Mouse (Mus musculus): Measurements from ENCODE around the gene Paqr5. TPM values are rescaled to one million over a fixed set of nuclear protein-coding genes. Genes with fewer than 3 reads are reported as not detected.

Gene Paqr5
- polyA plus RNA-seq, 1 experiment from 2014 or later = 0.39 TPM

DNA sequence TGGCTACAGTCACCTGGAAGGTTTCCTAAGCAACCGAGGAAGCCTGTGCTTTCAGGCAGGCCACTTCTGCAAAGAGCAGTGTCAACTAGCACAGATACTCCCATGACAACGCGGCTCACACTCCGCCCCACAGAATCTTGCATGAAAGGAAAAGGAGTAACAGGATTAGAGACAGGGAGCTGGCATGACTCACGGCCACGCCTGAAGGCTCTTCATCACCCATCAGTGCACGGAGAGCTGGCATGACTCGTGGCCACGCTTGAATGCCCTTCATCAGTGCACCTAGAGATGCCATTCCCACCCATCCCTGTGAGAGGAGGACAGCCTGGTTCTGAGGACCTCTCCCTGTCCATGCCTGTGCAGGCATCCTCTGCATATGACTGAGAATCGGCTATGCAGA, 59.3 kb downstream of the Paqr5 start:
- Histone ChIP-seq H3K27ac (no peak overlapping the region), H3K27me3 (ENCODE audit: insufficient read depth, poor library complexity, severe bottlenecking) (peaks cover 15% of the 10 kb centered on the region; the same call in 1 of the 2 replicates), H3K9me3 (no peaks in the 10 kb centered on the region), H3K4me3 (no peak overlapping the region), H3K36me3 (no peaks in the 10 kb centered on the region), H3K4me1 (peaks cover 6% of the 10 kb centered on the region)
- DNase-seq (ENCODE audit: low spot score) = no peak
- 73% methylated on average over 10 of the region's 10 CpGs for WGBS

DNA sequence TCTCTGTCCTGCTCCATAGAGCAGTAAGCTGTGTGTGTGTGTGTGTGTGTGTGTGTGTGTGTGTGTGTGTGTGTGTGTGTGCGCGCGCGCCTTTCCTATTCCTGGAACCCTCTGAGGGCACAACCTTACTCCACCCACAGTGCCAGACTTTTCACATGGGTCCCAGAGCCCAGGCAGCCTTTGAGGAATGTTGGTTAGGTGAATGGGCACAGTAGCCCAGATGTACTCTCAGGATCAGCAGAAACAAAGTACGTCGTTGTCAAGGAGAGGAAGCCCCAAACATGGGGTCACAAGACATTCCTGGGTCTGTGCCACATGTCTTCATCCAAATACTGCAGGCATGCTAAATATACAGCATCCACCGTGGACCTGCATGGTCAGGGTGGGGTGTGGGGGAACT, 60.7 kb downstream of the Paqr5 start:
- Histone ChIP-seq H3K27me3 (ENCODE audit: insufficient read depth, poor library complexity, severe bottlenecking) (0 out of 2 replicates have a peak, but pooled peaks cover 14% of the 10 kb centered on the region), H3K9me3 (no peaks in the 10 kb centered on the region), H3K27ac (no peak overlapping the region), H3K4me3 (no peak overlapping the region), H3K4me1 (peaks cover 11% of the 10 kb centered on the region), H3K36me3 (no peaks in the 10 kb centered on the region)
- 88% methylated on average over 7 of the region's 7 CpGs for WGBS
- DNase-seq (ENCODE audit: low spot score) = no peak

DNA sequence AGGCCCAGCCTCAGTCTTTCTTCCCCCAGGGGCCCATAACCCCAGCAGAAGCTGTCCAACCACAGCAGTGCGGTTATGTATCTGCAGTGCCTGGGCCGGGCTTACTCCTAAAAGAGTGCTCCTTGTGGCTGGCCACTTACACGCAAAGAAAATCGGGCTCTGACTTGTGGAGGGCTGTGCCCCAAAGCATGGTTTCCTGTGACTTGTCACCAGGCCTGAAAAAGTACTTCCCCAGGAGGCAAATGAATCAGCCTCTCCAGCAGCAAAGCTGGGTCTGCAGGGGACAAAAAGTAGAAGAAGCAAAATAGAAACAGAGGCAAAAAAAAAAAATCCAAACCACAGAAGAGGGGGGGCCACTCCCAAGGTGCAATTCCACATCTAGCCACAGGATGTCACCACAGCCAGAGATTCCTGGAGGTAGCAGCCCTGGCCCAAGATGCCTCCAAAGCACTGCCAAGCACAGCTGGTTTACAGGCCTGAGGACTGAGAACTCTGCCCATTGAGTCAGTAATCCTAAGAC, 61.2 kb downstream of the Paqr5 start:
- WGBS = 36% methylated on average over 4 of the region's 4 CpGs
- Histone ChIP-seq H3K4me3 (no peak overlapping the region), H3K27me3 (ENCODE audit: insufficient read depth, poor library complexity, severe bottlenecking) (0 out of 2 replicates have a peak, but pooled peaks cover 10% of the 10 kb centered on the region), H3K27ac (no peak overlapping the region; the same call in 1 of the 2 replicates), H3K9me3 (no peaks in the 10 kb centered on the region), H3K4me1 (peaks cover 16% of the 10 kb centered on the region), H3K36me3 (no peaks in the 10 kb centered on the region)
- DNase-seq (ENCODE audit: low spot score) = no peak

DNA sequence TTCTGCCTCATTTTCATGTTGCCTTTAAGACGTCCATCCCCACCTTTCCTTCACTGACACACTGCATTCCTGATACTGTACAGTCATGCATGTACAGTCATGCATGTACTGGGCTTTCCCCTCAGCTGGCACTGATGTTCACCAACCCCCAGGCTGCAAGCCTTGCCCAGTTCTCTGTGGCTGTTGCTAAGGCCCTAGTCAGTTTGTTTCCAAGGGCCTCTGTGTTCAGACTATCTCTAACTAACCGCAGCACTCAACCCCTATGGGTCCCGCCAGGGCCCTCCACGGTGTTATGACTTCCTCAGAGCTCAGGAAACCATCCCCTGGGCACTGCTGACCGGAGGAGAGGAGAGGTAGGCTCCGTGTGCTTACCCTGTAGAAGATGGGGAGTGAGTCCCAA, 63.3 kb downstream of the Paqr5 start:
- Histone ChIP-seq H3K27me3 (ENCODE audit: insufficient read depth, poor library complexity, severe bottlenecking) (0 out of 2 replicates have a peak, but pooled peaks cover 3% of the 10 kb centered on the region), H3K9me3 (no peaks in the 10 kb centered on the region), H3K4me1 (peaks cover 20% of the 10 kb centered on the region), H3K4me3 (no peak overlapping the region), H3K27ac (no peak overlapping the region), H3K36me3 (no peaks in the 10 kb centered on the region)
- no peak for DNase-seq (ENCODE audit: low spot score)
- WGBS = 68% methylated on average over 6 of the region's 6 CpGs

DNA sequence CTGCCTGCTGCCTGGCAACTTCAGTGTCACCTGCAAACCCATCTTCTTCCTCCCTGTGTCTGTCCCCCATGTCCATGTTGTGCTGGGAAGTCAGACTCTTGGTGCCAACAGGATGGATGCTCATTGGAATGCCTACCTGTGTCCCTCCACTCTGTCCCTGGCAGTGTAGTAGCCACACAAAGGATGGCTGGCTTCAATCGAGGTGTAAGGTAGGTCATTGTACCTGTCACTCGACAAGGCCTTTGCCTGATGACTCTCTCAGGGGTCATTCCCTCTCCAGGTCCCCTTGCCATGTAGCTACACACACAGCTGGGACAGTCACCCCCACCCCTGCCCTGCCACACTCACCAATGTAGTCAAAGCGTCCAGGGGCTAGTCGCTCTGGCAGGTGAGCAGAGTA, 65.5 kb downstream of the Paqr5 start:
- no peaks in the 10 kb centered on the region for H3K27me3 ChIP-seq (ENCODE audit: insufficient read depth, poor library complexity, severe bottlenecking)
- no peaks in the 10 kb centered on the region for H3K9me3 ChIP-seq
- peaks cover 20% of the 10 kb centered on the region for H3K4me1 ChIP-seq
- 82% methylated on average over 4 of the region's 4 CpGs for WGBS
- DNase-seq (ENCODE audit: low spot score) = no peak
- H3K4me3 ChIP-seq = no peak overlapping the region
- no peaks in the 10 kb centered on the region for H3K36me3 ChIP-seq
- H3K27ac ChIP-seq = peak overlapping the region; percentile 49

DNA sequence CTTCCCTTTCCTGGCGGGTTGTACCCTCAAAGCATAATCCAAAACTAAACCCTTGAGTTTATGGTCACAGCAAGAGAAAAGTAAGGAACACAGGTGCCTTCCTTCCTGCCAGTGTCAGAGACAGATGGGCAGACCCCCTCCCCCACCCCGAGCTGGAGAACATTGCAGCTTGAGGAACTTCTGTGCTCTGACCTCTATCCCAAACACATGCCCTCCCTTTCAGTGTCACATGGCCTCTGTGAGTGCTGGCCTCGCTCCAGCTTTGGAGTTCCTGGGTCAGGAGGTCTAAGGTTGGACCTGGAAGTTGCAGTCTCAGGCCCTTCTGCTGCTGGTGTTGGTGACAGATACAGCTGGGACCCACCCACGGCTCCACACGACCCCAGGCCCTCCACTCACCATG, 65.9 kb downstream of the Paqr5 start:
- H3K4me3 ChIP-seq = no peak overlapping the region
- H3K27ac ChIP-seq = peak overlapping the region; percentile 49
- H3K36me3 ChIP-seq = no peaks in the 10 kb centered on the region
- H3K4me1 ChIP-seq = peaks cover 20% of the 10 kb centered on the region
- H3K27me3 ChIP-seq (ENCODE audit: insufficient read depth, poor library complexity, severe bottlenecking) = no peaks in the 10 kb centered on the region
- H3K9me3 ChIP-seq = no peaks in the 10 kb centered on the region
- DNase-seq (ENCODE audit: low spot score) = no peak
- 46% methylated on average over 5 of the region's 5 CpGs for WGBS

DNA sequence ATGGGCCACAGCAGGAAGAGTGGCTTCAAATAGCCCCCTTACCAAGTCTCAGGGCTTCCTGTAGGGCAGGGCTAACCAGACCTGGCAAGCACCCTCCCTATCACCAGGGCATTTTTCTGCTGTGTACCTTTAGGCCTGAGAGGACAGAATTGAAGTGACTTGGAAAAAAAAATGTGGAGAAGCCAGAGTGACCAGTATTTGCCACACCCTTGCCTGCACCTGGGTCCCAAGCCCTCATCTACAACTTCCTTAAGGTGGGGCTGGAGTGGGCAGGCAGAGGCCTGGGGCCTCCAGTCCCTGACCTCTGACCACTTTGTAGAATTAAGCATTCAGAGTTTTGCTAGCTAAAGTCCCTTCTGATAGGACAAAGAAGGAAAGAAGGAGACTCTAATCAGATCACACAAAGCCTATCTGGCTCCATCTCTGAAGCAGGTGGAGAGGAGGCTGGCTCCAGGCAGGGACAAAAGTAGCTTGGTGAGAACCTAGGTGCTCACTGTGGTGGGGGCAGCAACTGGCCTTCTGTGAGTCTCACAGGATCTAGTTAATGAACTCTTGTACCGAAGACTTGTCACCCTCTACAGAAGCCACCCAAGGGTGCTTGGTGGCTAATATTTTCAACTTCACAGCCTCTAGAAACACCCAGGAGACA, 66.6 kb downstream of the Paqr5 start:
- H3K36me3 ChIP-seq = no peaks in the 10 kb centered on the region
- WGBS = 82% methylated on average over 1 of the region's 1 CpGs
- H3K4me1 ChIP-seq = peaks cover 20% of the 10 kb centered on the region
- no peak overlapping the region for H3K4me3 ChIP-seq
- H3K27ac ChIP-seq = no peak overlapping the region
- no peak for DNase-seq (ENCODE audit: low spot score)
- no peaks in the 10 kb centered on the region for H3K27me3 ChIP-seq (ENCODE audit: insufficient read depth, poor library complexity, severe bottlenecking)
- H3K9me3 ChIP-seq = no peaks in the 10 kb centered on the region

DNA sequence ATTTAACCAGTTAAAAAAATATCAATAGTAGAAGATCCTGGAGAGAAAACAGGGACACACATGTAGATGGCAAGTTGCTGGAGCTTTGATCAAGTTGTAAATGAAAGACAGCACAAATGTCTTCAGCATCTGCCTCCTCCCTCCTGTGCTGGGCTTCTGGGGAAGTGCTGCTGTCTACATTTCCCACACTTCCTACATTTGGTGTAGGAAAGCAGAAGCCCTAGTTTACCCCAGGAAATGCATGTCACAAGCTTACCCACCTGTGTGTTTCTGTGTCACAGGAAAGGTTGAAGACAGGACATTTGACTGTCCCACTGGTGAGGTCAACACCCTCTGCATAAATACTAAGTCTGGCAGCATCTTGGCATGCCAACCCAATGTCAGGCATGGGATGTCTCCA, 71.9 kb downstream of the Paqr5 start:
- Histone ChIP-seq H3K4me1 (peaks cover 11% of the 10 kb centered on the region), H3K27ac (no peak overlapping the region), H3K4me3 (no peak overlapping the region), H3K9me3 (no peaks in the 10 kb centered on the region), H3K36me3 (no peaks in the 10 kb centered on the region), H3K27me3 (ENCODE audit: insufficient read depth, poor library complexity, severe bottlenecking) (no peaks in the 10 kb centered on the region)
- DNase-seq (ENCODE audit: low spot score) = no peak

DNA sequence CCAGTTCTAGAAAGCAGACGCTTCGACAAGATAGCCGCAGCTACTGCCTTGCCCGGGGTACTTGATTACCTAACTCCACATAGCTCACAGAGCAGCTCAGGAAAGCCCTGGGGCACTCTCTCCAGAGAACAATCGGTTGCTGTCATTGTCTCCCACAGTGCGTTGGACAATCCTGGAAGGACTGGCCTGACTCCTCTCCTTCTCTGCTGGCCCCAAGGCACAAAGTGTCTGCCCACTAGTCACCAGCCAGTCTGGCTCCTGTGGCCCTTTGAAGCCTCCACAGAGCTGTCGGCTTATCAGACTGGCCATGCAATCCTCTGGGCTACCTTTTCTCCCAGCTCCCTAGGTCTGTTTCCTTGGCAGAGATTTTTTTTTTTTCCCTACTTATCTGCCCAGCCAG, 74.4 kb downstream of the Paqr5 start:
- peaks cover 20% of the 10 kb centered on the region for H3K4me1 ChIP-seq
- 30% methylated on average over 7 of the region's 7 CpGs for WGBS
- no peaks in the 10 kb centered on the region for H3K36me3 ChIP-seq
- H3K27me3 ChIP-seq (ENCODE audit: insufficient read depth, poor library complexity, severe bottlenecking) = no peaks in the 10 kb centered on the region
- H3K4me3 ChIP-seq = no peak overlapping the region
- H3K9me3 ChIP-seq = no peaks in the 10 kb centered on the region
- 0 out of 2 replicates have a peak overlapping the region, but pooled peaks have one; percentile 12 for H3K27ac ChIP-seq
- peak; percentile 69 for DNase-seq (ENCODE audit: low spot score)

DNA sequence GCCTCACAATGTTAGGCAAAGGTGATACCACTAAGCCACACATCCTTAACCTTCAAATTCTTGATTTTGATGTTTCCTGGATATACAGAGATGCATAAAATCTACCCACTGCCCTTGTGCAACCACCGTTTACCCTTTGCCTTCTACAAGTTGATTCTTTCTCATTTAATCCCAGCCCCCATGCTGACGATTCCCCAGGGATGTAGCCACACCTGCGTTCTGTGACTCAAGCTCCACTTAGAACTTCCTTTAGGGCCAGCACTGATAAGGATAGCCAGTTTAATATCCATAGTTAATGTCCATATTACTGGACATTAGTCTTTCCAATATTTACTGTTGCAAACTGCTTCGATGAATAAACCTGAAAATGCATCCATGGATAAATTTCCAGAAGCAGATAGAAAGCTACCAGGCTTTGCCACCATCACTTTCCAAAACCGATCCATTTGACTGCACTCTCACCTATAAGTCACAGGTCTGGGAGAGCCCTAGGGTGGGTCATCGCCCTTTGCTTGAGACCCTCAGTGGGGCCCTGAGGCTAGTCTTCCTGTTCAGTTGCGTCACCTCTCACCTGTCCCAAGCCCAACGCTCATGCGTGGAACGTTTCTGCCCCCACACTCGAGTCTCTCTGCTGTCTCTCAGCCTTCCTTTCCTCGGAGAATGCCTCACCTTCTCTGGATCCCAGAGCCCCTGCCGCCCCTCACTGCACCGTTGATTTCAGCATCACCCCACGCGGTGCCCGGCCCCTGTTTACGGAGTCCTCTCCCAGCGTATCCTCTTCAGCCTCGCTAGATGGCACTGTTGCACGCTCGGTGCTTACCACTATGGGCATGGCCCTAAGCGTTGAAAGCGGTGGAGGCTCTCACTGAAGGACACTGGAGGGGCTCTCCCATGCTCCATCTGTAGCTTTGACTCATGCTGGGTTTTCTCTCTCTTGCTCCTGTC, 79.0 kb downstream of the Paqr5 start:
- no peaks in the 10 kb centered on the region for H3K27me3 ChIP-seq (ENCODE audit: insufficient read depth, poor library complexity, severe bottlenecking)

DNA sequence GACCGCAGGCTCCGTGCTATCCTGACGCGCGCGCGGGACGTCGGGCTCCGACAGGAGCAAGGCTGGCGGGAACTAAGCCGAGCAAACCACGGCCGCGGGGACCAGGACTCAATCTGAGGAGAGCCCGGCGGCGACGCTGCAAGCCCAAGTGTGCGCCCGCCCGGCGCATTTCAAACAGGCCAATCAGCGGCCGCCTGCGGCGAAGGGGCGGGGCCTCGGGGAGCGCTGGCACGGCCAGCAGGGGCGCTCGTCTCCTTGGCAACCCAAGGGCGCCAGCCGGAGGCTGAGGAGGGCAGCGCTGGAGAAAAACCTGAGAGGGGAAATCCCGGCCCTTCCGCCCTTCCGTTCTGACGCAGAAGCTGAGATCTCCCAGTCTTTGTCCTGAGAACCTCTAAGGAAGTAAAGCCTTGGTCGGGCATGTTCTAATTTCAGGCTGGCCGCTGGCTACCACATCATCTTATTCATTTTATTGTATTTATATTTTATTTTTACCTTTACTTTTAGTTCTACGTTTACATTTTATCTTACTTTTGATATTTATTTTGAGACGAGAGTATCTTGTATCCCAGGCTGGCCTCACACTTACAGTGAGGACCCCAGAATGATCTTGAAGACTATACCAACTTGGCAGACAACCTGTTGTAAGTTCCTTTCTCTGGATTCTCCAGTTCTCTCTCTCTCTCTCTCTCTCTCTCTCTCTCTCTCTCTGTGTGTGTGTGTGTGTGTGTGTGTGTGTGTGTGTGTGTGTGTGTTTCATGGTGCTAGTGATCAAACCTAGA, 79.8 kb downstream of the Paqr5 start, which contains the start of gene Kif23:
TSS of gene Kif23 (minus strand) at position 152 of the 779 bp plus-strand sequence.
- DNase-seq (ENCODE audit: low spot score) = peak; percentile 98
- peaks cover 19% of the 10 kb centered on the region for H3K36me3 ChIP-seq
- WGBS = 1% methylated on average over 44 of the region's 44 CpGs
- H3K4me3 ChIP-seq = peak within 1 kb of the TSS; percentile 97
- no peaks in the 10 kb centered on the region for H3K27me3 ChIP-seq (ENCODE audit: insufficient read depth, poor library complexity, severe bottlenecking)
- peaks cover 23% of the 10 kb centered on the region for H3K4me1 ChIP-seq
- H3K27ac ChIP-seq = peak within 1 kb of the TSS; percentile 94
- no peaks in the 10 kb centered on the region for H3K9me3 ChIP-seq

More for the DNA sequence above, 79.0 kb downstream of the Paqr5 start:
- peaks cover 23% of the 10 kb centered on the region for H3K4me1 ChIP-seq
- H3K27ac ChIP-seq = peak overlapping the region; percentile 94
- peak overlapping the region; percentile 97 for H3K4me3 ChIP-seq
- peak; percentile 92 for DNase-seq (ENCODE audit: low spot score)
- H3K9me3 ChIP-seq = no peaks in the 10 kb centered on the region
- peaks cover 11% of the 10 kb centered on the region for H3K36me3 ChIP-seq
- WGBS = 8% methylated on average over 24 of the region's 24 CpGs

DNA sequence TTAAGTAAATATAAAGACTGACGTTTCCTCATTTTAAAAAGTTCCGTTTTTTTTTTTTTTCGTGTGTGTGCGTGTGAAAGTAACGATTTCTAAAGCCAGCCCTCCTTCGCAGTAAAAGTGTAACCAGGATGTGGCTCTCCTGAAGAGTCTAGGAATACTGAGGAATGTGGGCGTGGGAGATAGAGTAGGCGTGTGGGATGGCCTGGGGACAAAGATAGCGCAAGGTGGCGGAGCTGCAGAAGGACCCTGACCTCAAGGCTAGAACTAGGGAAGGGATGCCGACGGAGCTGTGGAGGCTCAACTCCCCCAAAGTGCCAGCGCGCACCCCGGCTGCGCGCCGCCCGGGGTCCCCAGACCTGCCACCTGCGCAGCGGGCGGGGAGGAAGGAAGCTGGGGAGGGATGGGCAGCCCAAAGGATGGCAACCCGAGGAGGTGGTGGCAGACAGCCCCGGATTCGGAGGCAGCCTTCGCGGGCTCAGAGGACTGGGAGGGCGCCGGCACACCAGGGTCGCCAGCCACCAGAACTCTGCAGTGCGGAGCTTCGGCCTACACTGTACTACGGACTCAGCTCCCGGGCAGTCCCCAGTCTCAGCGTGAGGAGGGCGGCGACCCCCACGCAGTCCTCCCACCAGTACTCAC, 80.6 kb downstream of the Paqr5 start:
- Histone ChIP-seq H3K36me3 (peaks cover 21% of the 10 kb centered on the region), H3K27ac (peak overlapping the region; percentile 94), H3K4me1 (peaks cover 25% of the 10 kb centered on the region), H3K27me3 (ENCODE audit: insufficient read depth, poor library complexity, severe bottlenecking) (no peaks in the 10 kb centered on the region), H3K9me3 (no peaks in the 10 kb centered on the region), H3K4me3 (peak overlapping the region; percentile 97)
- under 1% methylated on average over 38 of the region's 38 CpGs for WGBS
- peak; percentile 81 for DNase-seq (ENCODE audit: low spot score)

Data from heart, embryonic 10.5 days (tissue).